Mouse (Mus musculus): ENCODE measurements at regions not wholly inside any gene's neighbourhood (a gene's known extent, or its start where the extent isn't known, plus 50 kb on each side); places are given as distances from the start of the nearest gene placed in this dataset.

GRCm38 (mm10) chr6:148514124-148514523, 69.9 kb upstream of the Tmtc1 start:
- peak; percentile 49; the same call in 1 of the 2 replicates for ATAC-seq
- H3K9me3 ChIP-seq (ENCODE audit: control insufficient read depth, low read length): no peaks in the 10 kb centered on the region
- H3K9ac ChIP-seq (replicated peaks; ENCODE audit: low read depth, low read length): no peak overlapping the region
- H3K4me1 ChIP-seq (replicated peaks; ENCODE audit: control insufficient read depth, insufficient read depth, low read length): 0 out of 2 replicates have a peak, but pooled peaks cover 2% of the 10 kb centered on the region
- no peaks in the 10 kb centered on the region for H3K36me3 ChIP-seq (ENCODE audit: control insufficient read depth, insufficient read depth)
- WGBS: 70% methylated on average over 6 of the region's 6 CpGs
- no peaks in the 10 kb centered on the region for H3K27me3 ChIP-seq (replicated peaks; ENCODE audit: control insufficient read depth, insufficient read depth, low read length)
- H3K4me2 ChIP-seq (ENCODE audit: low read length): no peak overlapping the region
- H3K4me3 ChIP-seq (replicated peaks; ENCODE audit: low read length): no peak overlapping the region
- H3K27ac ChIP-seq (ENCODE audit: low read length): no peak overlapping the region

GRCm38 (mm10) chr6:148513134-148513533, 68.9 kb upstream of the Tmtc1 start:
- WGBS: 68% methylated on average over 2 of the region's 2 CpGs
- H3K27ac ChIP-seq (ENCODE audit: low read length): no peak overlapping the region
- no peaks in the 10 kb centered on the region for H3K27me3 ChIP-seq (replicated peaks; ENCODE audit: control insufficient read depth, insufficient read depth, low read length)
- H3K4me2 ChIP-seq (ENCODE audit: low read length): no peak overlapping the region
- H3K4me1 ChIP-seq (replicated peaks; ENCODE audit: control insufficient read depth, insufficient read depth, low read length): 0 out of 2 replicates have a peak, but pooled peaks cover 2% of the 10 kb centered on the region
- no peaks in the 10 kb centered on the region for H3K36me3 ChIP-seq (ENCODE audit: control insufficient read depth, insufficient read depth)
- no peak for ATAC-seq
- no peaks in the 10 kb centered on the region for H3K9me3 ChIP-seq (ENCODE audit: control insufficient read depth, low read length)
- no peak overlapping the region for H3K9ac ChIP-seq (replicated peaks; ENCODE audit: low read depth, low read length)
- H3K4me3 ChIP-seq (replicated peaks; ENCODE audit: low read length): no peak overlapping the region

GRCm38 (mm10) chr6:148505325-148505724, 61.1 kb upstream of the Tmtc1 start:
- Histone ChIP-seq H3K36me3 (ENCODE audit: control insufficient read depth, insufficient read depth) (no peaks in the 10 kb centered on the region), H3K9me3 (ENCODE audit: control insufficient read depth, low read length) (no peaks in the 10 kb centered on the region), H3K4me3 (replicated peaks; ENCODE audit: low read length) (no peak overlapping the region), H3K4me1 (replicated peaks; ENCODE audit: control insufficient read depth, insufficient read depth, low read length) (peaks cover 4% of the 10 kb centered on the region), H3K27me3 (replicated peaks; ENCODE audit: control insufficient read depth, insufficient read depth, low read length) (no peaks in the 10 kb centered on the region), H3K27ac (ENCODE audit: low read length) (peak overlapping the region; percentile 90), H3K9ac (replicated peaks; ENCODE audit: low read depth, low read length) (no peak overlapping the region), H3K4me2 (ENCODE audit: low read length) (no peak overlapping the region)
- WGBS: 82% methylated on average over 2 of the region's 2 CpGs
- ATAC-seq: peak; percentile 64

GRCm38 (mm10) chr6:148500251-148501179, 56.3 kb upstream of the Tmtc1 start:
- WGBS: 61% methylated on average over 9 of the region's 9 CpGs
- no peak for ATAC-seq

More at GRCm38 (mm10) chr6:148500251-148501179, 56.3 kb upstream of the Tmtc1 start:
- H3K9me3 ChIP-seq (ENCODE audit: control insufficient read depth, low read length): no peaks in the 10 kb centered on the region
- H3K36me3 ChIP-seq (ENCODE audit: control insufficient read depth, insufficient read depth): no peaks in the 10 kb centered on the region
- H3K4me2 ChIP-seq (ENCODE audit: low read length): no peak overlapping the region
- no peak overlapping the region for H3K27ac ChIP-seq (ENCODE audit: low read length)
- H3K9ac ChIP-seq (replicated peaks; ENCODE audit: low read depth, low read length): no peak overlapping the region
- no peak overlapping the region for H3K4me3 ChIP-seq (replicated peaks; ENCODE audit: low read length)
- no peaks in the 10 kb centered on the region for H3K27me3 ChIP-seq (replicated peaks; ENCODE audit: control insufficient read depth, insufficient read depth, low read length)
- peaks cover 9% of the 10 kb centered on the region for H3K4me1 ChIP-seq (replicated peaks; ENCODE audit: control insufficient read depth, insufficient read depth, low read length)
